Mouse (Mus musculus): Measurements from ENCODE around the gene Tpbgl.

DNA sequence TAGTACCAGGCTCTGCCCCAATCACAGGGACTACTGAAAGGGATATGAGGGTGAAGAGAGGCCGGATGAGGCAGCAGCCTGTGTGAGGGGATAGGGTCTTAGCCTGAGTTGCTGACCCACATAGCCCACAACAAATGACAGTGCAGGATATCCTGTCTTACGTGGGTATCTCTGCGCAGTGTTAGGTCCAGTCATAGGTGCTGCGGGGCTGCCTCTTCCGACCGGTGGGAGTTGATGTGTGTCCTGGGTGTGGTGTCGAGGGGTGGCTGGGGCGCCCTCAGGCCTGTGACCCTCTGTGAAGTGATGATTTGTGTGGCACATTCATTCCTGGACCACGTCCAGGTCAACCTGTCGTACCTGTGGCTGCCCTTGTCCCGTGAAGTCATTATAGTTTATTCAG lies 20.6 kb downstream of the Tpbgl start:
- TF ChIP-seq POLR2A (IDR thresholded peaks at IDR 0.05; ENCODE audit: extremely low read depth, insufficient read depth, low read length) (no peak), CTCF (IDR thresholded peaks at IDR 0.05; ENCODE audit: low read depth, low read length) (no peak)
